Mouse (Mus musculus) urinary bladder, postnatal 25 days (tissue): ENCODE data around the gene Rab3c.

ENCODE experiments used
- DNase-seq: peaks from one replicate; pipeline ENCODE4 v3.0.0; 2022; ENCODE audit warnings: low spot score

Gene Rab3c

DNA sequence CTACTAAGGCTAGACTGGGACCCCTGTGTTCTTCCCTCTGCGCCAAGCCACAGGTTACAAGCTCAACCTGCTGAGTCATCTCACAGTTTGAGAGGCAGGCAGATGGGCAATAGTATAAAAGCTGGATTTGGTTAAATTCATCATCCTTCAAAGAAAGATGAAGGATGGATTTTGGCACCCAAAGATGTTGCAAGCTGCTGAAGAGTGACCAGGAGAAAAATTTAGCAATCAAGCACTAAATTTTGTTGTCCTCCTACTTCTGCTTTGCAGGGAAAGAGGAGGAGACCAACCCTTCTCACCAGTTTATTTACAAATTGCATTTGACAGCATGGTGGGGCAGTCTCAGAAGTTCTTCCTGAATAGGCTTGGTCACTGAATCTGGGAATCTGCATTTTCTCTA is 90.8 kb downstream of the Rab3c start:
- DNase-seq: no peak

DNA sequence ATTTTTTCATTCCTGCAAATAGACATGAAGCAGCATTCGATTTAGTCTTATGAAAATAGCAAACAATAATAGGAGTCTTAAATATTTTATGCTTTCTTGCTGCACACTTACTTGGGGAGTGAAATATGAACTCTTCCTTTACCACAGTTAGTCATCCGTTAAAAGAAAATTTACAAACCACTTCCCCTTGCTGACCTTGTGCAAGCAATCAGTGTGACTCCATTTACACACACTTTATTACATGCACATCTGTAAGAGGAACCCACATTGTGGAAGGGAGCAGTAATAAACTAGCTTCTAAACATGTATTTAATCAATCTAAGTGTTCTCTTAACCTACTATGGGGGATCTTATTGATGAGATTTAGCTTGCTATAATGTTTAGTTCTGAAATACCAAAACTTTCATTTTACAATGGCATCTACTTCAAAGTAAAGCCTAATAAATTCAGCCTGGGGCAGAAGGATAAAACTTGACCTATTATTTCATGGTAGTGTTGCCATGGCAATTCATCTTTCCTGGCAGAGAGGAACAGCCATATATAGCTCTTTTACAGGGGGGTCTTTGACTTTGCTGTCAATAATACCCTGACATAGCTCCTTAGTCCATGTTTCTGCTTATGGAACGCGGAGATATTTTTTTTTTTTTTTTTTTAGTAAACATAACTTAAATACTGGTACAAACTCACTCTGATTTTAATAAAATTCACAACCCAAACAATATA is 95.7 kb downstream of the Rab3c start:
- DNase-seq: no peak

DNA sequence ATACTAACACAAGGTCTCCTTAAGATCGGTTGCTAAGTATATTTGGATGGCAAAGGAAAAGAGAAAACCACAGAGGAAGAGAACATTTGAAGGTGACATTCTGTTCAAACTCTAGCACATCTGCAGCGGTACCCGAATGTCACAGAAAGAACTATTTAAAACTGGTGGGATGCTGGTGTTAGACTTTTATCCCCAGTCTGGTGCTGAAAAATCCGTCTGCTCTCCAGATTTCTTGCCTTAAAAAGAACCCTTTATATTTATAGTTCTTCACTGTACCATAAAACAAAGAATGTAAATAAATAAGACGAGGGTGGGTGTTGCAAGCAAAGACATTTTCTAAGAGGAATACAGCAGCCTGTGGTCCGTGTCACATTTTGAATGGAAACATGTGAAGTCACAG is 105.1 kb downstream of the Rab3c start:
- no peak for DNase-seq

DNA sequence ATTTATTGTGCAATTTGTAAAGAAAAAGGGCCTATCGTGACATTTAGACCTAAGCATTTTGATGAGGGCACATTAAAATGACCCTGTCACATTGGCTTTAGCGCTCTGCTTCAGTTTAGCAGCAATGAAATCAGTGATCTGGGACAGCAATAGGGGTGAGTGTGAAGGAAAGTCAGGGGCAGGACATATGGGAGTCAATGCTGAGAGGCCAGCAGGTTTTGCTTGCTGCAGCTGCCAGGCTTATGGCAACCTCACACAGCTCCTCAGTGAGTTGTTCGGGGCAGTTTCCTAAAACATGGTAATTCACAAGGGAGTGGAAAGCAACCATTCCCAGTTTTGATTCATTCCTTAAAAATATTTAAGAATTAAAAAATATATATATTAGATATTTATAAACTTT is 111.1 kb downstream of the Rab3c start:
- DNase-seq: no peak

DNA sequence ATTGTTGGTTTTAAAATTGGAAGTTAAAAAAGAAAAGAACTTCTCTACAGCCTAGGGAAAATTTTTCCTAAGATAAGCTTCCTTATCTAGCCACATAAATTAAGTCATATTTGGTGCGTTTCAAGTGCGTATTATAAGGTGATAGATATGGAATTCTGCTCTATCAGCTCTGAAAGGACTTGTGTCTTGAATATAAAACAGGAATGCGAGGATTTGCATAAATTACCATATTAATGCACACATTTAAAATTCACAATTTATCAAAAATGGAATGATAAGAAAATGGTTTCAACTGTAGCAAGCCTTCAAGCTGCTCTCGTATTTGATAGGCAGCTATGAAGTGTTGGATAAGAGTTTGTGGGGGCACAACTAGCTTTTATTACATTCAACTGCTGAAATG is 111.6 kb downstream of the Rab3c start:
- DNase-seq: no peak

DNA sequence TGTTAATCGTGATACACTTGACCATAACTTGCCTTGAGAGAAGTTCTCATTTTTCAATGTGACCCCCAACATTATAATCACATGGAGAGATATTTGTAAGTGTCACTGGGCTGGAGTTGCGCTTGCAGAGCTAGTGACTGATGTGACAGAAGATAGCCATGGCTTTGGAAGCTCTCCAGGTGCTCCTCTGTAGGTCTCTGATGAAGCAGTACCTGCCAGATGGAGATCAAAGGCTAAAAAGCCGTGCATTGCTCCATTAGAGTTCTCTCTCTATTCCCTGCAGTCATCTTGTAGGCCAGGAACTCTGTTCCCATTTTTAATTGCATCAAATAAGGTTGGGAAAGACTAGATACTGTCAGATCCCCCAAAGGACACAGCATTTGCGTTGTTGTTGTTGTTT is 112.2 kb downstream of the Rab3c start:
- no peak for DNase-seq

DNA sequence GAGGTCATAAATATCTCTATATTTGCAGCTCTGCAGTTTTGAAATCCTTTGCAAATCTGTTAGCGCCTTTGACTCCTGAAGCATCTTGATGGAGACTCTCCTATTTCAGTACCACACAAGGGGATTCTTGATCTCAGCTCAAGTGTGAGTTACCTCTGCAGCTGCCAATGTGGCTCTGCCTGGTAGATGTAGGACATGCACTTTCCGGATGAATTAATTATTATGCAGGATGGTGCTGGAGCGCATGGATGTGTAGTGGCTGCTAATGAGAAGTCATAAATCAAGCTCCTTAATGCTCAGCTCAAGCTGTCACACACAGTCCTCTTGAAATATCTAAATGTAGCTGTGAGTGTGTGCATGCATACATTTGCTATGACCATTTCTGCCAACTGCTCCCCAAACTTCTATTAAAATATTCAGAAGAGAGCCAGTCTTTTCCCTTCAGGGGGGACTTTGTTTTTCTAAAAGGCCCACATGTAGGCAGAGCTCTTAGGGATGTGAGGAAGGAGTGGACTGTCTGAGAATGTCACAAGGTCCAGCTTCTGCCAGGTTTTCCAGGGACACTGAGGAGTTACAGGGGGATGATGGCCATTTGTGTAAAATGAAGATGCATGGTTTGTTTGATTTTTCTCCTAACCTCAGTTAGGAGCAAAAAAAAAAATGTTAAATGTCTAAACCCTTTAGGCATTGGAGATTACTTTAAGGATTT is 114.0 kb downstream of the Rab3c start:
- DNase-seq: no peak

DNA sequence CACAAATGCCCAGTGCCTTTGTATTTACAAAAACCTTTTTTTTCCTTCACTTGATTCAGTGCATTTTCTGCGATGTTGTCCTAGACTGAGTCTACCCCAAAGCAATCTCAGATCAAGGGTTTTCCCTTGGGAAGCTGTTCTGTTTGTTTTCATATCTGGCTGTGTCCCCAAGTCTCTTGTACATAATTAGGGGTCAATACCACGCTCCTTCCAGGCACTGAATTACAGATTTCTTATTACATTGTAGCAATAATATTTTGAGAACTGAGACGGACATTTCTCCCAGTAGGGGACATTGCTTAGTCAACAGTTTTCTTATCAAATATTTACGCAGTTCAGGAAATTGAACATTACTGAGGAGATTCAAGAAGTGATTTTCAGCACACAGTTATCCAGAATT is 120.8 kb downstream of the Rab3c start:
- no peak for DNase-seq

DNA sequence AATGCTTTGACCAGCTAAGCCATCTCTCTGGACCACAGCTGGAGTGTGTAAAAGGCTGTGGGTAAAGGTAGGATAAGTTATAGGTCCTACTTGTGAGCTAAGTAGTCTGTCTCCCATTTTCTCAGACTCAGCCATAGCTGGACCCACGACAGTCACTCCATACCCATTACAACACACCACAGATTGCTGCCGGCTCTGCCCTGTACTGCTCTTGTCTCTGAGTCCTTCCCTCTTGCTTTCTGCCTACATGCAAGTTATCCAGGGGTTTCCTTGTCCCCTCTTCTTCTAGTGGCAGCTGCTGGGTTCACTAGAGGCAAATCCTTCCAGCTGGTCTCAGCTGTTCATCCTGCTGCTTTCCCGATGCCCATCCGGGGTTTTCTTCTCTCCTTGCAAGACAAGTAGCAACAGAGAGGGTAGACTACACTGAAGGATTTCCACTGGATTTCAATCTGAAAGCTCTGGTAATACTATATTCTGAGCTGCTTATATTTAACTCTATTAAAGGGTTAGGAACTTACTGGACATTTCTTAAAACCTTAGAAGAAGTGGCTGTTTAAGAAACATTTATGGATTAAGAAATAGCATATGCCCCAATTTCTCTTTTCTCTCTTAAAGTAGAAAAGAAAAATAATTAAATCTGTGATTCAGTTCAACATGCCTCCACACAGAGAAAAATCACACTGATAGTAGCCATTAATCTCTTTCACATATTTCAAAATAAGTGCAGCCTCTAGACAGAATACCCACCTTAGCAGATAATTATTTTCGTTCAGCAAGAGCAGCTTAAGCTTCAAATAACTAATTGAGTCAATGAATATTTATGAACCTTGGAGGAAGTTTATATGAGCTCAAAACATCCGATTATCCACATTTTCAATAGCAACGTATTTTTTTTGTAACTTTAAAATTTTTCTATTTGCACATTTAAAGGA is 121.9 kb downstream of the Rab3c start:
- no peak for DNase-seq

DNA sequence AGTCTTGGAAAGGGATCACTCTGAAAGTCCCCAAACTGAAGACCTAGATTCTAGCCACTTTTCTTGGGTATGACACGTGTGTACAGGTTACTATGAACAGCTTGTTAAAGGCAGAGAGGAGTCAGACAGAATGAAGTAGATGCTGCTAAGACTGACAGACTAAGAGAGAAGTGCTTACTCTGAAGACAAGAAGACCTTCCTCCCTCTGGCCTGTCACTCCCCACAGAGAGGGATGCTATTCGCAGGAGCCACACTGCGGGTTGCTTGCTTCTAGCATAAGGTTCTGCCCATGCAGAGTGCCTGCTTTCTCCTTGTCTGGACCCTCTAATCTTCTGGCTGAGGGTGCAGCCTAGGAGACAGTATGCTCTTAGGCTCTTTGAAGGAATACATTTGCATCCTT is 135.3 kb downstream of the Rab3c start:
- no peak for DNase-seq

DNA sequence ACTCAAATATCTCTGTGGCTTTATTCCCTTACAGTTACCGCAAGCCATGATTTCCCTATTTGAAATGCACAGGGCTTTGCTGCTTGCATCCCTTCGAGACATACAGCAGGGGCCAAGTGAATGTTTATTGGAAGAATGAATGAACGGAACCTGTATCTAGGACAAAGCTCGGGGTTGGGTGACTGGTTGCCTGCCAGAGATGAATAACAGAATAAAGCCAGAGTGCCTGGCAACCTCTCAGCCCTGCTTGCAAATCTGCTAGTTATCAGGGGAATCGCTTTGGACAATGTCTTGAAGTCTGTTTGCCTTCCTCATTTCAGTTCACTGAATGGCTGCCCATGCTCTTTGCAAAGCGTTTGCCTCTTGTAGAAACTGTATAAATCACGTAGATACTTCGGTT is 135.8 kb downstream of the Rab3c start:
- DNase-seq: no peak

DNA sequence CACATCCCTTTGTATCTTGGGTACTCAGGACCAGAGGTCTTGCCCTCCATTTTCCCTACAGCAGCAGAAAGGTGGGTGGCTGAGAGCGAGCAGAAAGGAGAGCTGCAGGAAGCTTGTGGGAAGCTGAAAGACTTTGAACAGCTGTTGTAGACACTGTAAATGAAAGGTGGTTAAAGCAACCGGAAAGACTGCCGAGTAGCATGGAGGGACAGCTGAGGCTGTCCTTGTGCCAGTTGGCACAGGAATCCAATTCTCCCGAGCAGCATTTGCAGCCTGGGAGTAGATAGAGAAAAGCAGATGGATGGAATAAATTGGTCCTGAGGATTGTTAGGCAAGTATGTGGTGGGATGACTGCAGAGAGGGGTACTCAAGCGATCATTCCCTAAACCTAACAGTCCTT is 141.5 kb downstream of the Rab3c start:
- no peak for DNase-seq

DNA sequence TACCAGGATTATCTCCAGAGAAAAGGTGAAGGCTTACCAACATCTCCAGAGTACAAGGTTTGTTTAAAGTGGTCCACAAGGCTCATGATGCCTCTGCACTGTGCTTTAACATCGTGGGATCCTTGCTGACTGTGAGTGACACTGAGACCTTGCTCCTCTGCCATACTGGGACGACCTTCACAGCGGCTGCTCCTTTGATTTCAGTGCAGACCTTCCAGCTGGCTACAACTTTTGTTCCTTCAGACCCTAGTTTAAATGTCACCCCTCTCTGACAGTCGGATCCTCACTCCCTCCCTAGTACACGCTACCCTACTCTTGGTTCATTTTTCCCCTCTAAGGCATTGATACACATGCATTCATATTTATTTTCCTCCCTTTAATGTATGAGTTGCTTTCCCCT is 142.2 kb downstream of the Rab3c start:
- no peak for DNase-seq

DNA sequence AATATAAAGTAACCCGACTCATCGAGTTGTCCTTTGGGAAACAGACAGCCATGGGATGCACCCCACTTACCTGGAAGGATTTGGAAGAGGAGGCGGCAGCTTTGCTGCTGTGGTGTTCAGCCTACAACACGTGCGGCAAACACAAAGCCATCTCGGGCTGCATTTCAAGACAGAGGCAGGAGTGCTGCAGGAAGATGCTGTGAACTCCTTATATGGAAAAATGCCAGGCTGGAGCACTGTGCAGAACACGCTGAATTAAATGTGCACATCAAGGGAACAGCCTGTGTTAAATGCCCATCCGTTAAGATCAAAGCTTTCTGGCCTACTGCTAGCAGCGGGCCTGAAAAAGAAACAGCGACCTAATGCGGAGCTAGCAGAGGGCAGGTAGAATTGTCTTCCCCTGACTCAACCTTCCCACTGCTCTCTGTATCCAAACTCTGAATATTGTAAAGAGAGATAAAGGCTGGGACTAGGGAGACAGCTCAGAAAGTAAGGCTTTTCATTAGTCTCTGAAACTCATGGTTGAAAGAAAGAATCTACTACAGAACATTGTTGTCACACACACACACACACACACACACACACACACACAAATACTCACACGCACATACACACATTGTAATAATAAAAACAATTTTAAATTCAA is 153.1 kb downstream of the Rab3c start:
- no peak for DNase-seq

DNA sequence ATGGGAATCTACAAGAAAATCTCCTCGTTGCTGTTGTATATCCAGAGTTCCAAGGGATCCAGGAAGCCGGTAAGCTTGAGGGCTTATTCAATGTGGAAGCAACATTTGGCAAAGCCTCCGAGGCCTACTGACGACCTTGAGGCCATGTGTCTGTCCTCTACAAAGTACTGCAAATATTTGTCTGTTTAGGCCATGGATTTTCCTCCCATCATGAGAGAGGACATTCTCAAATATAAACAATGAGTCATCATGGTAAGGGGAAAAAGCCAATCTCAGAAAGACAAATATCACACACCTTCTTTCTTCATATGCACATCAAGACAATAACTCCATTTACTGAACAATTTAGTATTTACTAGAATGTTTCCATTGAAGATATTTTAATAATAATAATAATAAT is 158.0 kb downstream of the Rab3c start:
- no peak for DNase-seq

DNA sequence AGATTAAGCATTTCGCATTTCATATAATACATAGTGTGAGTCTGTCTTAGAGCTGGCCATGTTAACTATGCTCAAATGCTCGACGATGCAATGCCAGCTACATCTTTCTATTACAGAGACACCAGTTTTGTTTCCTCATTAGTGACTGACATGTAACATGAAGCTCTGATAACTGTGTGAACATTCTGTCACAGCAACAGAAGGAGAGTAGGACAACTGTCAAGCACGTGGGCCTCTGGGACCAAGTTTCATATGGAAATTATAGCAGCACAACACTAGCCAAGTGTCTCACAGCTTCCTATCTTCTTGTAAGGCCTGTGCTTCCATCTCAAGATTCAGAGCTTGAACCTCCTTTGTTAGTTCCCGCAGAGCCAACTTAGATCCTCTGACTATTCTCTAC is 163.9 kb downstream of the Rab3c start:
- no peak for DNase-seq

DNA sequence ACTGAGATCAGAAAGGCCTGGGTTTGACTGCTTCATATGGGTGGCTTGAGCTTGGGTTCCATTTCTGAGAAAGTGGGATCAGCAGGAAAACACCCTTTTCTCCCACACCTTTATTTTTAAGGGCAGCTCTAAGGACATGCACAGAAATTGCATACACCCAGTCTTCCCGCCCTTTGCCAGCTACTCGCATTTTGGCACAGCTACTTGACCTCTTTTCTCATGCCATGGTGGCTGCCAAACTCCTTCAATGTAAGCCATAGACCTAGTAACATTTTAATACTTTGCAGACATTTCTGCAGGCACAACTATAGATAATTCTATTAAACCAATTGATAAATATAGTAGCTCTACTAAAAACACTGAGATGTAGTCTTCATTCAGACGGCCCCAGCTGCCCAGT is 164.5 kb downstream of the Rab3c start:
- DNase-seq: no peak

DNA sequence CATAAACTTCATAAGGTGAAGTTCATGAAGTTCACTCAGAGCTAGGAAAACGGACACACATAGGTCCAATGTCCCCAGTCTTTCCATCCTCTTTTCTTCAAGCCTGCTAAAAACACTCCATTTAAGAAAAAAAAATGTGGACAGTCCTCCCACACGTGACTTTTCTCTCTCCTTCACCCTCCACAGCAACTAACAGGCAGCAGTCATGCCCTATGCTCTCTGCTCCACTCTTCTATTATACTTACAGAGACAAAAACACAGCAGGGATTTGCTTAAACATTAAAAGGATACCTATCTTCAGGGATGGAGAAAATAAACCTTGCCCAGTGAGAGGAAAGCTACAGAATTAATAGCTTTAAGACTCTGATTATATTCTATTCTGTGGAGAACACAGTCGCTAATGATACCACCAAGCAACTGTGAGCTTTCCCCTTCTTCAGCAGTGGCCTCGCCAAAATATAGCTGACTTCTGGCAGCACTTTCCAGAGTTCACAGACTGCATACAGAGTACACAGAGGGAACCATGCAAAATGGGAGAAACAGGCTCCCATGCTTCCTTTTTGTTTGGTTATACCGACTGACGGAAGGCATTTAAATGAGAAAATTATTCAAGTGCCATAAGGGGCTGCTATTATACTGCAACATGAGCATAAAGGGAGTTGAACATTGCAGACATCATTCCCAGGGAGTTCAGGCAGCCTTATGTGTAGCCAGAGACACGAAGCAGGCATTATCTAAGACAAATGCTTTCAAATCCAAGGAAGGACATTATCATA is 165.7 kb downstream of the Rab3c start:
- no peak for DNase-seq

DNA sequence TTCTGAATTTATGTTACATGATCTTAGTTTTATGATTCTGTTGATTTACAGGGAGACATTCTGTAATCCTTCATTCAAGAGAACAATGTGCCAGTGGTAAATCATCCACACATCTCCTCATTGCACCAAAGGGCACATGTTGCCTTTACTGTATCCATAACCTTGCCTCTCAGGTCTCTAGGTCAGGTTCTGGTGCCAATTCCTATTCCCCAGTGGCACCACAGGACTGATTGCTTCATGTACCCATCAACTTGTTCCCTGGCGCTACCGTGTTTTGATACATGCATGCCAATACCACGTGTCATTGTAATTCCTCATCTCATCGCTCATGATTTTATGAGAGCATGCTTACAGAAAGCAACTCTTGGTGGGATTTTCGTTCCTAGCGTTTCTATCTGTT is 167.1 kb downstream of the Rab3c start:
- no peak for DNase-seq

DNA sequence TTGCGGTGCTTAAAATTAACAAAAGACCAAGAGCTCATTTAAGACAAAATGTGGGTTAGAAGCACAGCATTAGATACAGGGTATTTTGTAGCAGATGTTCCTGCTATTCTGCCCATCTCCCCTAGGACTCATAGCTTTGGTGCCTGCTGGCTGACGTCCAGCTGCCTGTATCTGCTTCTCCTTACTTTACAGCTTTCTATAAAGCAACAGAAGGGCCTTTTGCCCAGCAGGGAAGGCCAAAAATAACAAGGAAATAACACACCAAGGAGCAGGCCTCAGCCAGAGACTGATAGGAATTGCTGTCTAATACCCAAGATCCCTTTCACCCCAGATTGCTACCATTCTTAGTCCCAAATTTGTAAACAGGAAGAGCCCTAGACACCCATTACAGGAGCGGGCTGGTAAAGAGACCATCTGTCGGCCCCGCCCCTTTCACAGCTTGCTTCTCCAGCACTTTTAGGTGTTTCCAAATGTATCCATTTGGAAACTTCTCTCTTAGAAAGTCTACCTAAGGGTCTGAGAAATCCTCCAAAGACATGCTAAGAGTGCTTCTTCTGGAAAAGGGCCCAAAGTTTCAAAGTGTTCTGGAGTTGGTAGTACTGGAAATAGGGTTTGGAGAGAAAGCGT is 183.3 kb downstream of the Rab3c start:
- no peak for DNase-seq

DNA sequence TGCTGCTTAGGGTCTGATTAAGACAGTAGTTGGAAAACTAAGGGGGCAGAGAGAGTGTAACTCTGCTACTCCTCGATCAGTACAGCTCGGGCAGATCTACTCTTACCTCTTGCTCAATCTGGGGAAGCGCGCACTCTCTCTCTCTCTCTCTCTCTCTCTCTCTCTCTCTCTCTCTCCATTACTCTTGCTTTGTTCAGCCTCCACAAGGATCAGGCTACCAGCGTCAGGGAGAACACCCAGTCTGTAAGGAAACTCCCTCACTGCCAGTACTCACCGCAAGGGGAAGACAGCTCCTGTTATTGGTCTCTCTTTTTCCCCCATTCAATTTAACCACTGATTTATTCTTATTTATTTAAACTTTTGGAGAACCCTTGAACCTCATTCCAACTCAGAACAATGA is 185.8 kb downstream of the Rab3c start:
- DNase-seq: no peak
